Mouse (Mus musculus) limb, embryonic 14.5 days (tissue): Measurements from ENCODE around the gene Mrpl34. TPM values are rescaled to one million over a fixed set of nuclear protein-coding genes. Genes with fewer than 3 reads are reported as not detected.
A peak's percentile ranks its signal among the peaks of the same experiment; 100 is the strongest.

Experiments
- ATAC-seq: fragments of 200-750 bp; cut with Nextera tagmentation; 2 replicates; pipeline ENCODE4 v1.8.0; 2017; ENCODE audit warnings: low read depth, moderate number of reproducible peaks, moderate TSS enrichment; ENCODE audit not compliant: low FRiP score
- DNase-seq: peaks from one replicate; pipeline ENCODE4 v3.0.0-alpha.2; 2015; ENCODE audit warnings: low spot score
- H3K27ac ChIP-seq: fragments of 300-500 bp; sonication (generic); replicated peaks from 2 replicates; pipeline ENCODE4 v1.5.1; 2014; ENCODE audit warnings: low read depth, mild to moderate bottlenecking, low read length, moderate library complexity, mixed read lengths
- H3K27me3 ChIP-seq: fragments of 300-500 bp; sonication (generic); 2 replicates; pipeline ENCODE4 v1.6.1; 2014; ENCODE audit warnings: low read length, mixed read lengths; ENCODE audit not compliant: control insufficient read depth, insufficient read depth
- H3K36me3 ChIP-seq: fragments of 300-500 bp; sonication (generic); 2 replicates; pipeline ENCODE4 v1.6.1; 2014; ENCODE audit warnings: mild to moderate bottlenecking, low read length, moderate library complexity, mixed read lengths; ENCODE audit not compliant: control insufficient read depth, insufficient read depth
- H3K4me1 ChIP-seq: fragments of 300-500 bp; sonication (generic); 2 replicates; pipeline ENCODE4 v1.6.1; 2014; ENCODE audit warnings: antibody characterized with exemption, low read length, mixed read lengths; ENCODE audit not compliant: control insufficient read depth, insufficient read depth
- H3K4me2 ChIP-seq: fragments of 300-500 bp; sonication (generic); replicated peaks from 2 replicates; pipeline ENCODE4 v1.6.1; 2014; ENCODE audit warnings: low read depth, mild to moderate bottlenecking, low read length, moderate library complexity; ENCODE audit not compliant: severe bottlenecking
- H3K4me3 ChIP-seq: fragments of 300-500 bp; sonication (generic); replicated peaks from 2 replicates; pipeline ENCODE4 v1.5.1; 2014; ENCODE audit warnings: low read length
- H3K9ac ChIP-seq: fragments of 300-500 bp; sonication (generic); 2 replicates; pipeline ENCODE4 v1.6.1; 2014; ENCODE audit warnings: mild to moderate bottlenecking, low read depth, low read length, moderate library complexity; ENCODE audit not compliant: severe bottlenecking
- H3K9me3 ChIP-seq: fragments of 300-500 bp; sonication (generic); 2 replicates; pipeline ENCODE4 v1.6.1; 2016; ENCODE audit warnings: low read length; ENCODE audit not compliant: control insufficient read depth
- POLR2A ChIP-seq: fragments of 200-500 bp; IDR thresholded peaks from 2 replicates; pipeline ENCODE4 v1.8.0; 2012; ENCODE audit warnings: inconsistent platforms, mild to moderate bottlenecking, moderate library complexity, borderline replicate concordance; ENCODE audit not compliant: insufficient read depth, insufficient read length; ENCODE audit errors: extremely low read depth
- WGBS: fragments of 180-500 bp; shearing (Covaris S2); extraction: QIAGEN DNeasy Blood & Tissue Kit; methylation state at CpG from one replicate; pipeline ENCODE4 v1.1.7; 2014; 5-methylcytosine and 5-hydroxymethylcytosine counted together
- polyA plus RNA-seq, 2 experiments: library from polyadenylated mRNA; depleted of rRNA in 1 of 2; stranded (reverse) in 1 of 2; unstranded in 1 of 2; fragments of >200 nt; fragmentation: Nextera tagmentation in 1 of 2; extraction: Ambion mirVana in 1 of 2; gene quantifications; 2 replicates each; pipeline versions ENCODE4 v1.2.1 to v1.2.3; 2012 to 2014

Mrpl34 gene
- polyA plus RNA-seq, 2 experiments, result 62.3 to 121 TPM

DNA sequence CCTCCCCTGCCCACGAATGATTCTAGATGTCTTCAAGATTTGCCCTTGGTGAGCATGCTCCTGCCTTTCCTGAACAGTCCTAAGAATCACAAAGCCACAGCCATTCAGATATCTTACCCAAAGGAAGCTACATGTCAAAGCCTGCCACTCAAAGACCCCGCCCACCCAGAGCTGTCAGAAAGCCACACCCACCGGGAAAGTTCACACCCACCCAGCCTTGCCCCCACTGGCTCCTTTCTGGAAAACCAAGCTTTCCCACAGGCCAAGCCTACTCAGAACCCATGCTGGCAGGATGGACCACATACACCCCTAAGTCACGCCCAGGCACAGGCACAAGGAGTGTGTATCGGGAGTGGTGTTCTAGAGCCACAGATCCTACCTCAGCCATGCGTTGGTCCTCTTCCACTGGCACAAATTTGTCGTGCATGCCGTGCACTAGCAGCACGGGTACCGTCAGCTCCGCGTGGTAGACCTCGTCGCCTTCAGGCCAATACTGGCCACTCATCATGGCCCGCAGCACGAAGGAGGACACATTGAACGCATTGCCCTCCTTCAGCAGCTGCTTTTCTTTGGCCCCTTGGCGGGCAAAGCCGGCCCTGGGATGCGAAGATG lies 7.0 kb upstream of the Mrpl34 start:
- Histone ChIP-seq H3K36me3 (peaks cover 48% of the 10 kb centered on the region), H3K4me2 (no peak overlapping the region), H3K9ac (no peak overlapping the region), H3K27ac (no peak overlapping the region), H3K4me1 (peaks cover 8% of the 10 kb centered on the region), H3K27me3 (no peaks in the 10 kb centered on the region), H3K9me3 (no peaks in the 10 kb centered on the region), H3K4me3 (no peak overlapping the region)
- ATAC-seq (no peak), DNase-seq (no peak)
- no peak for TF ChIP-seq POLR2A
- WGBS, result 82% methylated on average over 20 of the region's 20 CpGs

GRCm38 (mm10) chr8:71460716-71461115 lies 4.0 kb upstream of the Mrpl34 start:
- peaks cover 48% of the 10 kb centered on the region for H3K36me3 ChIP-seq

DNA sequence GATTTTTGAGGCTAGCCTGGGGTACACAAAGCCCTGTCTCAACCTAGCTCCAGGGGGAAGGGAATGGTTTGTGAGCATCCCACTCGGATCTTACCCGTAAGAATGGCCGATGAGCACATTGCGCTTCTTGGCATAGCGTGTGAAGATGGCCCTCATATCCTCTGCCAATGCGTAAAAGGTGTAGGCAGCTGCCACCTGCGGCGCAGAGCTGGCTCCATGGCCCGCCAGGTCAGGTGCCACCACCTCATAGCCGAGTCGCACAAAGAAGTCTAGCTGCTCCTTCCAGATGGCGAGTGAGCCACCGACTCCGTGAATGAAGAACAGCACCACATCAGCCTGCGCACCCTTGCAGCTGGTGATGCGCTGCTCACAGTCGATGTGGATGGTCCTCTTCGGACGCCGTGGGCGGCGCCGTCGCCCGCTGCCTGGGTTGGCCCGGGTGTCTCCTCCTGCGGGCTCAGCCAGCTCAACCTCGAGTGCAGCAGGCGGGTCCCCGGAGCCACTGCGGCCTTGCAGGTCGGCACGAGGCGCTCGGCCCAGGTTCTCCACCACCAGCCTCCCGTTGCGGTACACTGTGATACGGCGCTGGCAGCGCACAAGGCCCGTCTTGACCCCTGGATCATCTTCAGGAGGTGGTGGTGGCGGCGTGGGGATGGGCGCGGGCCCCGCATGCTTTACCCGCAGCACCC lies 3.5 kb upstream of the Mrpl34 start:
- Histone ChIP-seq H3K4me2 (no peak overlapping the region), H3K4me3 (no peak overlapping the region), H3K27ac (no peak overlapping the region), H3K4me1 (peaks cover 20% of the 10 kb centered on the region), H3K9me3 (no peaks in the 10 kb centered on the region), H3K36me3 (peaks cover 48% of the 10 kb centered on the region), H3K27me3 (no peaks in the 10 kb centered on the region), H3K9ac (no peak overlapping the region)
- DNase-seq, result no peak
- 76% methylated on average over 37 of the region's 47 CpGs for WGBS
- no peak for ATAC-seq
- no peak for TF ChIP-seq POLR2A

More at GRCm38 (mm10) chr8:71460716-71461115, 4.0 kb upstream of the Mrpl34 start:
- TF ChIP-seq POLR2A, result no peak
- 95% methylated on average over 6 of the region's 6 CpGs for WGBS
- Histone ChIP-seq H3K4me3 (no peak overlapping the region), H3K9ac (no peak overlapping the region), H3K4me2 (no peak overlapping the region), H3K27me3 (no peaks in the 10 kb centered on the region), H3K9me3 (no peaks in the 10 kb centered on the region), H3K27ac (no peak overlapping the region), H3K4me1 (peaks cover 20% of the 10 kb centered on the region)
- ATAC-seq (no peak), DNase-seq (no peak)

- WGBS, result 75% methylated on average over 4 of the region's 4 CpGs
- H3K4me2 ChIP-seq, result peak overlapping the region; percentile 83
- ATAC-seq, result no peak
- peaks cover 20% of the 10 kb centered on the region for H3K4me1 ChIP-seq
- H3K36me3 ChIP-seq, result peaks cover 41% of the 10 kb centered on the region
- TF ChIP-seq POLR2A, result no peak
- peak overlapping the region; percentile 76 for H3K9ac ChIP-seq
- H3K27me3 ChIP-seq, result no peaks in the 10 kb centered on the region
- peak overlapping the region; percentile 85 for H3K4me3 ChIP-seq
- H3K9me3 ChIP-seq, result no peaks in the 10 kb centered on the region
- no peak for DNase-seq
- no peak overlapping the region for H3K27ac ChIP-seq
Observed at GRCm38 (mm10) chr8:71462191-71462590, 2.6 kb upstream of the Mrpl34 start.

- peaks cover 36% of the 10 kb centered on the region for H3K36me3 ChIP-seq
- peak overlapping the region; percentile 76 for H3K9ac ChIP-seq
- peaks cover 20% of the 10 kb centered on the region for H3K4me1 ChIP-seq
- H3K4me3 ChIP-seq, result peak overlapping the region; percentile 85
- WGBS, result 8% methylated on average over 16 of the region's 16 CpGs
- H3K9me3 ChIP-seq, result no peaks in the 10 kb centered on the region
- TF ChIP-seq POLR2A, result no peak
- H3K27ac ChIP-seq, result no peak overlapping the region
- peak overlapping the region; percentile 83 for H3K4me2 ChIP-seq
- no peaks in the 10 kb centered on the region for H3K27me3 ChIP-seq
- ATAC-seq, result no peak
- DNase-seq, result peak; percentile 33
Observed at GRCm38 (mm10) chr8:71462786-71463185, 2.0 kb upstream of the Mrpl34 start.
